Mouse (Mus musculus) hindbrain, embryonic 12.5 days (tissue): ENCODE data around the gene Atxn1. TPM values are rescaled to one million over a fixed set of nuclear protein-coding genes. Genes with fewer than 3 reads are reported as not detected.

ENCODE experiments used
- ATAC-seq: fragments of 200-750 bp; cut with Nextera tagmentation; 2 replicates; pipeline ENCODE4 v1.8.0; 2017; ENCODE audit warnings: moderate TSS enrichment; ENCODE audit not compliant: low FRiP score
- H3K27ac ChIP-seq: fragments of 300-500 bp; sonication (generic); 2 replicates; pipeline ENCODE4 v1.5.1; 2016; ENCODE audit warnings: mild to moderate bottlenecking
- H3K27me3 ChIP-seq: fragments of 300-500 bp; sonication (generic); 2 replicates; pipeline ENCODE4 v1.6.1; 2016; ENCODE audit warnings: mild to moderate bottlenecking
- H3K36me3 ChIP-seq: fragments of 300-500 bp; sonication (generic); 2 replicates; pipeline ENCODE4 v1.6.1; 2016; ENCODE audit warnings: mild to moderate bottlenecking
- H3K4me1 ChIP-seq: fragments of 300-500 bp; sonication (generic); 2 replicates; pipeline ENCODE4 v1.6.1; 2016
- H3K4me2 ChIP-seq: fragments of 300-500 bp; sonication (generic); replicated peaks from 2 replicates; pipeline ENCODE4 v1.6.1; 2016; ENCODE audit warnings: mild to moderate bottlenecking
- H3K4me3 ChIP-seq: fragments of 300-500 bp; sonication (generic); 2 replicates; pipeline ENCODE4 v1.5.1; 2016; ENCODE audit warnings: mild to moderate bottlenecking
- H3K9ac ChIP-seq: fragments of 300-500 bp; sonication (generic); 2 replicates; pipeline ENCODE4 v1.6.1; 2016; ENCODE audit warnings: mild to moderate bottlenecking, moderate library complexity
- H3K9me3 ChIP-seq: fragments of 300-500 bp; sonication (generic); replicated peaks from 2 replicates; pipeline ENCODE4 v1.6.1; 2016; ENCODE audit warnings: mild to moderate bottlenecking
- WGBS: fragments of 180-500 bp; shearing (Covaris S2); methylation state at CpG from one replicate; pipeline ENCODE4 v1.1.7; 2016; 5-methylcytosine and 5-hydroxymethylcytosine counted together
- polyA plus RNA-seq: library from polyadenylated mRNA; unstranded; fragments of >200 nt; fragmentation: Nextera tagmentation; extraction: Ambion mirVana; gene quantifications from 2 replicates; pipeline ENCODE4 v1.2.1, GENCODE M21; 2016

Atxn1 gene
- polyA plus RNA-seq, 1 experiment from 2014 or later, result 5.0 TPM

DNA sequence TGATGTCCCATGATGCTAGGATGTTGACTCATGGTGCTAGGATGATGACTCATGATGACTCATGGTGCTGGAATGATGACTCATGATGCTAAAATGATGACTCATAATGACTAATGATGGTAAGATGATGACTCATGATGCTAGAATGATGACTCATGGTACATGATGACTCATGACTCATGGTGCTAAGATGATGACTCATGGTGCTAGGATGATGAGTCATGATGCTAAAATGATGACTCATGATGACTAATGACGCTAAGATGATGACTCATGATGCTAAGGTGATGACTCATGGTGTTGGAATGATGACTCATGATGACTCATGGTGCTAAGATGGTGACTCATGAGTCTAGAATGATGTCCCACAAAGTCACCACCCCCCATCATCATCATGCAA is 341.0 kb downstream of the Atxn1 start:
- Histone ChIP-seq H3K4me3 (no peak overlapping the region), H3K9me3 (no peaks in the 10 kb centered on the region), H3K4me2 (no peak overlapping the region), H3K27ac (no peak overlapping the region), H3K27me3 (no peaks in the 10 kb centered on the region), H3K36me3 (no peaks in the 10 kb centered on the region), H3K9ac (no peak overlapping the region), H3K4me1 (peaks cover 9% of the 10 kb centered on the region)
- WGBS, result 67% methylated on average over 1 of the region's 1 CpGs
- no peak for ATAC-seq

DNA sequence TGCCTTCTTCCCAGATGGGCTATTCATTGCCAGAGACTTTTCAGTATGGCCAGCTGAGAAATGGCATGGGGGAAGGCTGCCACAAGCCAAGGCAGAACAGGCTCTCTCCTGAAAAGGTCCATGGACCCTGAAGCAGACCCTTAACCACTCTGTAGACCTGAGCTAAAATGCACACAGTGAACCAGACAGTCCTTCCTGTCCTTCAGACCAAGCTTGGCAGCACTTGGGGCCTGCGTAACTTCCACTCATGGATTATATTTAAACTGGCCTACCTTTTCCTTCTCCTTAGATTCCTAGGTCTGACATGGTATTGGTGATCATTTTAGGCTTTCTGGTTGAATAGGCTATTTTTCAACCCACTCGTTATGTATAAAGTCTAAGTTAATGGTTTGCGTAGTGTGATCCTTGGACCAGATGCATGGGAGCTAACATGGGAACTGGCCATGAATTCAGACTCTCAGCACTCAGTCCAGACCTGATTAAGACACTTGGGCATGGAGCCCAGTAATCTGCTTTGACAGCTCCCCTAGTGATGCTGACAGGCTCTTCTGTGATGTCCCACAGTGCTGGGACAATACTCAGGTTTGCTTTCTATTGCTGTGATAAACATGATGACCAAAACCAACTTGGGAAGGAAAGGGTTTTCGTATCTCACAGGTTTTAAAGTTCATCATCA is 341.8 kb downstream of the Atxn1 start:
- Histone ChIP-seq H3K36me3 (no peaks in the 10 kb centered on the region), H3K9ac (no peak overlapping the region), H3K27ac (no peak overlapping the region), H3K4me1 (peaks cover 9% of the 10 kb centered on the region), H3K27me3 (no peaks in the 10 kb centered on the region), H3K9me3 (no peaks in the 10 kb centered on the region), H3K4me3 (no peak overlapping the region), H3K4me2 (no peak overlapping the region)
- no peak for ATAC-seq
- 94% methylated on average over 4 of the region's 4 CpGs for WGBS

DNA sequence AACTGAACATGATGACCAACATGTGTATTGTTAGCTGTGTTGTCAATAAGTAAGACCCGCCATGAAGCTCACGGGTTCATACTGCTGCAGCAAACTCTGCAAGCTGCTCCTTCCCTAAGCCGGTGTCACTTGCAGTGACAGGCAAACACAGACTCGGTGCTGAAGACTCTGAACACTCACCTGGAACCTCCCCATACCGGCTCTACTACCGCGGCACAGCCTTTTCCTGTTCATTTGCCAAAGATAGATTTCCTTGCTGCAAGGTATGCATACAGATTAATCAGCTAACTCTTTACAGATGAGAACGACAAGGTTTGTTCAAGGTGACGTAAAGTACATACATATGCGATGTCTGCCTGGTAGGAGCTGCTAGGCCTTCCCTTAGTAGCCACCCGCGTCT is 344.1 kb downstream of the Atxn1 start:
- Histone ChIP-seq H3K4me2 (no peak overlapping the region), H3K27me3 (no peaks in the 10 kb centered on the region), H3K27ac (no peak overlapping the region), H3K9me3 (no peaks in the 10 kb centered on the region), H3K4me1 (peaks cover 9% of the 10 kb centered on the region), H3K4me3 (no peak overlapping the region), H3K9ac (no peak overlapping the region), H3K36me3 (no peaks in the 10 kb centered on the region)
- ATAC-seq, result no peak
- WGBS, result 83% methylated on average over 12 of the region's 12 CpGs

DNA sequence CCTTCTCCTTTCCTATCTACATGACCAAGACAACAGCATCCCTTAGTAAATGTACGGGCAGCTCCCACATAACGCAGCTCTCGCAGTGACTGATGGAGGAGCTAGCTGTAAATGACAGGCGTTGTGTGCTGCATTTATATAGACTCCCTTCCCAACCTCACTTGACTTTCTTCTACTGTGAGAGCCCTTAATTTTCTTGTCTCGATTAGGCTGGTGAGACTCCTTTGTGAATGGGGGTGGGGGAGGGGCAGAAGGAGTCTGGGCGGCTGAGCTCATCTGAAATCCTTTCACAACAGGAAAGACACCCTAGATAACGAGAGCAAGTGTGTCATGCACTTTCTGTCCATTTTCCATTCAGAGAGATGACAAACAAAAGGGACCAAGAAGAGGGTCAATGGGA is 344.5 kb downstream of the Atxn1 start:
- Histone ChIP-seq H3K4me3 (no peak overlapping the region), H3K9ac (no peak overlapping the region), H3K27ac (no peak overlapping the region), H3K9me3 (no peaks in the 10 kb centered on the region), H3K4me1 (peaks cover 9% of the 10 kb centered on the region), H3K4me2 (no peak overlapping the region), H3K27me3 (no peaks in the 10 kb centered on the region), H3K36me3 (no peaks in the 10 kb centered on the region)
- 53% methylated on average over 7 of the region's 7 CpGs for WGBS
- no peak for ATAC-seq

DNA sequence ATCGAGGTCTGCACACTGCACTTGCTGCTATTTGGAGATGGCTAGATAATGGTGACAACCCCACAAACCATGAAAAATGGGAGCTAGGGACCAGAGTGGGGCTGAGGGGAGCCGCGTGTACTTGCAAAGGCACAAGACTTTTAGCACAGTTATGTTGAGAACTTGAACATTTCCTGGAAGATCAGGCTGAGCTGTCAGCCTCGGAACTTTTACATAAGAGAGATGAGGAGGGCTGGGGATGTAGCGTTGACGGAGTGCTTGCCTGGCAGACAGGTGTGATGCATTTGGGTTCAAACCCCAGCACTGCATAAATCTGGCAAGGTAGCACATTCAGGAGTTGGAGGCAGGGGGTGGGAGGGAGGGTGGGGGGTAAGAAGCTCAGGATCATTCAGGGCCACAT is 346.8 kb downstream of the Atxn1 start:
- no peak overlapping the region for H3K4me3 ChIP-seq
- peaks cover 16% of the 10 kb centered on the region for H3K4me1 ChIP-seq
- no peaks in the 10 kb centered on the region for H3K36me3 ChIP-seq
- 80% methylated on average over 6 of the region's 6 CpGs for WGBS
- H3K27ac ChIP-seq, result no peak overlapping the region
- H3K4me2 ChIP-seq, result no peak overlapping the region
- no peak for ATAC-seq
- no peaks in the 10 kb centered on the region for H3K27me3 ChIP-seq
- H3K9ac ChIP-seq, result no peak overlapping the region
- no peaks in the 10 kb centered on the region for H3K9me3 ChIP-seq

DNA sequence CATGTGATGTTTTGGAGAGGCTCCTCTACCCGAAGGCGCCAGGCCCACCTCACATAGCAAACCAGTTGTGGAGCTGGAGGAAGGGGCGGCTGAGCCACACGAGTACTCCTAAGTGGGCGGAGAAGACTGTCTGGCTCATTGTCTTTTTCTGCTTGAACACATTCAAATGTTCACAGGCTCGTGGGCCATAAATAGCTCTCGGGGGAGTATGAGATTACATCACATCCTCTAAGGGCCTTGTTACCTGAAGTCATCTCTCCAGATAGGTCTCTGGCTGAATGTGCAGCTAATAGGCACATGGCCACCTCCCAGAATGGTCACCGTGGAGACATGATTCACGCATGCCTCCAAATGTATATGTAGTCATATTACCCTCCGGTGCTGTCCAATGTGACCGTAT is 350.0 kb downstream of the Atxn1 start:
- Histone ChIP-seq H3K9ac (no peak overlapping the region), H3K4me2 (no peak overlapping the region), H3K27ac (no peak overlapping the region), H3K9me3 (no peaks in the 10 kb centered on the region), H3K36me3 (no peaks in the 10 kb centered on the region), H3K4me3 (no peak overlapping the region), H3K4me1 (peaks cover 7% of the 10 kb centered on the region; the same call in 1 of the 2 replicates), H3K27me3 (no peaks in the 10 kb centered on the region)
- ATAC-seq, result no peak
- WGBS, result 63% methylated on average over 11 of the region's 11 CpGs

DNA sequence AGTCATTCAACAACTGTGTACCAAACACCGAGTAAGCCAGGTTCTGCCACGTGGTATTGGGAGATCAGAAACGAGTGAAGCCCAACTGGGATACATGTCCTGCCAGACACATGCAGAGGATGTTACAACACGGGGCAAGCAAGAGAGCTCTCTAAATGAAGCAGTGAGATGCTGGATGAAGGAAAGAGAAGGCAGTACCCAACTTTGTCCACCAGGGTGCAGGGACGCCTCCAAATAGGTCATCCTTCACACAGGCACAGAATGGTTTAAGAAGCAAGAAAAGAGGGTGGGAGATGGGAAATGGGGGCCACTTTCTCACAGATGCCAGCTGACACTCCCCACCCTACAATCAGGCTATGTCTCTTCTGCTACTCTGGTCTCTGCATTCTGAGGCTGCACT is 351.5 kb downstream of the Atxn1 start:
- Histone ChIP-seq H3K4me2 (no peak overlapping the region), H3K27ac (no peak overlapping the region), H3K9ac (no peak overlapping the region), H3K36me3 (no peaks in the 10 kb centered on the region), H3K4me3 (no peak overlapping the region), H3K9me3 (no peaks in the 10 kb centered on the region; the same call in 1 of the 2 replicates), H3K27me3 (no peaks in the 10 kb centered on the region), H3K4me1 (peaks cover 10% of the 10 kb centered on the region)
- ATAC-seq, result no peak
- WGBS, result 45% methylated on average over 5 of the region's 5 CpGs

DNA sequence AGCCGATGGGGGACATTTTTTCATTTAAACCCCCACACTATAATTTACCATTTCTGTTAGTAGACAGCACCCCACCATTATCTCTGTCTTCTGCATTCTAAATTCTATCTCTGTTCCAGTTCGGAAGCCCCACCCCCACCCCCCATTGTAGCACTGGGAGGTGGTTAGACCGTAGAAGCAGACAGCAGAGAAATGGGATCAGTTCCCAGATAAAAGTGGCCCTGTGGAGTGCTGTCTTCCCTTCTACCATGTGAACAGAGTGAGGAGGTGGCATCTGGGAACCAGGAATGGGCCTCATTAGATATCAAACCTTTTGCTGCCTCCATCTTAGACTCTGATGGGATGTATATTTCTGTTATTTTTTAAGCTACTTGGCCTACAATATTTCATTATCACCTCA is 353.3 kb downstream of the Atxn1 start:
- no peak for ATAC-seq
- Histone ChIP-seq H3K4me2 (no peak overlapping the region), H3K27ac (no peak overlapping the region), H3K9me3 (no peaks in the 10 kb centered on the region; the same call in 1 of the 2 replicates), H3K27me3 (no peaks in the 10 kb centered on the region), H3K4me3 (no peak overlapping the region), H3K36me3 (no peaks in the 10 kb centered on the region), H3K9ac (no peak overlapping the region), H3K4me1 (peaks cover 10% of the 10 kb centered on the region)
- WGBS, result 81% methylated on average over 3 of the region's 3 CpGs

DNA sequence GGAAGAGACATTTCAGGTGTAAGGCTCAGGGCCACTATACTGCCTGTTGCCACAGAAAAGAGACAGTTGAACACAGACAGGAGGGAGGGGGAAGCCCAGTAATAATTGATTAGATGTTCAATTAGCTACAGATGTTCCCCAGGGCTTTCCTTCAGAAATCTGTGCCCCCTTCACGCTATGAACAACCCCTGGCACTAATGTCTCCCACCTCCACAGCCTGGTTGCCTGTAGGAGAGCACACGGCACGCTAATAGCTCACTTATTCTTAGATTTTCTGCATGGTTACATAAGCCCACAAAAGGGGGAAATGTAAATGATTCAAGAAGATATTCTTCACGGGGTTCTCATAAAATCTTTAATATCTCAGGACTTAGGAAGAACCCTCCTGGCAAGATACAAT is 355.3 kb downstream of the Atxn1 start:
- ATAC-seq, result no peak
- no peaks in the 10 kb centered on the region; the same call in 1 of the 2 replicates for H3K9me3 ChIP-seq
- H3K4me3 ChIP-seq, result no peak overlapping the region
- no peak overlapping the region for H3K4me2 ChIP-seq
- no peaks in the 10 kb centered on the region for H3K36me3 ChIP-seq
- H3K27ac ChIP-seq, result no peak overlapping the region
- H3K9ac ChIP-seq, result no peak overlapping the region
- H3K27me3 ChIP-seq, result no peaks in the 10 kb centered on the region
- 40% methylated on average over 4 of the region's 4 CpGs for WGBS
- H3K4me1 ChIP-seq, result peaks cover 5% of the 10 kb centered on the region; the same call in 1 of the 2 replicates

DNA sequence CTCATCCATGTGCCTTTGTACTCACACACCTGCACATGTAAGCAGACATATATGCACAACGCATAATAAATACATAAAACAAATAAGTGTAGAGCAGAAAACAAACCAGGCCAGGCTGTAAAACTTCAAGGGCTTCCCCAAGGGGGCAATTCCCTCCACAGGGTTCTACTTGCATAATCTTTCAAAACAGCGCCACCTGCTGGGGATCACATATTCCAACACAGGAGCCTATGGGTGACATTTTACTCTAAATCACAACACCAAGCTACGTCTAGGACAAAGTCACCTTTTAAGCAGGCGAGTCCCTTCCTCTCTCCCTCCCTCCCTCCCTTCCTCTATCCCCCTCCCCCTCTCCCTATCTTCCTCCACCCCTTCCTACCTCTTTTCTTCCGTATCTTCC is 356.2 kb downstream of the Atxn1 start:
- H3K4me3 ChIP-seq, result no peak overlapping the region
- no peaks in the 10 kb centered on the region; the same call in 1 of the 2 replicates for H3K9me3 ChIP-seq
- no peaks in the 10 kb centered on the region for H3K36me3 ChIP-seq
- no peaks in the 10 kb centered on the region for H3K27me3 ChIP-seq
- H3K27ac ChIP-seq, result no peak overlapping the region
- peaks cover 3% of the 10 kb centered on the region; the same call in 1 of the 2 replicates for H3K4me1 ChIP-seq
- no peak overlapping the region for H3K9ac ChIP-seq
- 97% methylated on average over 5 of the region's 5 CpGs for WGBS
- ATAC-seq, result no peak
- H3K4me2 ChIP-seq, result no peak overlapping the region

DNA sequence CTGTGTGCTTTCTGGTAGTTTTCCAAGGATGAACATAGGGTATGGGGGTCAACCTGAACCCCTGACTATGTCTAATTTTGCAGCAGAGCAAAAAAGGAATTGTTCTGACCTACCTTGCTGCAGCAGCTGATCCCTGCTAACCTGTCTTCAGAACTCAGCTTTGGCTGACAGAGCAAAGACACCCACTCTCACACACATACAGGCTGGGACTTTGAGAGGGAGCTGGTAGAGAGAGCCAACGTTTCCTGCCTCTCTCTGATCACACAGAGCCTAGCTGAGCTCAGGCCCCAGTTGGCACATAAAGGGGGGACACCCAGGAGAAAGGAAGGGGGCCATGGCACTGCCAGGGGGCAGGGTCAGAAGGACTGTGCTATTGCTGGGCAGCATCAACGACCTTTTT is 356.9 kb downstream of the Atxn1 start:
- Histone ChIP-seq H3K9me3 (no peaks in the 10 kb centered on the region; the same call in 1 of the 2 replicates), H3K4me1 (peaks cover 3% of the 10 kb centered on the region; the same call in 1 of the 2 replicates), H3K36me3 (no peaks in the 10 kb centered on the region), H3K27me3 (no peaks in the 10 kb centered on the region), H3K4me2 (no peak overlapping the region), H3K4me3 (no peak overlapping the region), H3K27ac (no peak overlapping the region), H3K9ac (no peak overlapping the region)
- ATAC-seq, result no peak
- 74% methylated on average over 2 of the region's 2 CpGs for WGBS

DNA sequence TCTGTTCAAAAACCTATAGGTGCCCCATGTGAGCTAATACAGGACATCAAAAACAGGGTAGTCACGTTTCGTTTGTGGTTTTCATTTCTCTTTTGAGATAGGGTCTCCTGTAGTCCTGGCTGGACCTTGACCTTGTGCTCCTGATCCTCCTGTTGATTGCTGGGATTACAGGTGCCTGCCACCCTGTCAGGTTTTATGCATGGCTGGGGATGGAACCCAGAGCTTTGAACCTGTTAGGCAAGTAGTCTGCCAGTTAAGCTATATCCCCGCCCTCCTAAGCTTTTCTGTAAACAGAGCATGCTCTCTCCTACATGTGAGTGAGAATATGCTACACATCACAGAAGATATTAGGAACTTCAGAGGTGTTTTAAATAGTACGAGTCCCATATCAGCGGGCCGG is 361.2 kb downstream of the Atxn1 start:
- H3K36me3 ChIP-seq, result no peaks in the 10 kb centered on the region
- H3K9ac ChIP-seq, result no peak overlapping the region
- WGBS, result 93% methylated on average over 6 of the region's 6 CpGs
- no peak overlapping the region for H3K4me3 ChIP-seq
- H3K27ac ChIP-seq, result no peak overlapping the region
- no peak for ATAC-seq
- no peaks in the 10 kb centered on the region; the same call in 1 of the 2 replicates for H3K9me3 ChIP-seq
- H3K27me3 ChIP-seq, result no peaks in the 10 kb centered on the region
- no peak overlapping the region for H3K4me2 ChIP-seq
- H3K4me1 ChIP-seq, result peaks cover 7% of the 10 kb centered on the region; the same call in 1 of the 2 replicates

DNA sequence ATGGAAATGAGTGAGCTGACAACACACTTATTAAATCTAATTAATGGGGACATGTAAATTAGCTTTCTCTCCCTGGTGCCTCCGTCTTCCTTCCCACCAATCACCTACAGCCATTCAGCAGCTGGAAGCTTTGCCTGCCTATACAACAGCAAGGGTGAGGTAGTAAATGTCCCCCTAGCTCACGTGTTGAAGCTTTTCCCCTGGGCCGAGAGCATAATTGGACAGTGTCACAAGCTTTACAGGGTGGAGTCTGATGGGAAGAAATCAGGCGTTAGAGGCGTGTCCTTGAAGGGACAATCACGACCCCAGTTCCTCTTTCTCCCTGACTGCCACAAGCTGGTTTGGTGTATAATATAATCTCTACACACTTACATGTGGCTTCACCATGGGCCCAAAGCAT is 364.4 kb downstream of the Atxn1 start:
- H3K4me1 ChIP-seq, result peaks cover 12% of the 10 kb centered on the region
- H3K27me3 ChIP-seq, result no peaks in the 10 kb centered on the region
- WGBS, result 45% methylated on average over 6 of the region's 6 CpGs
- H3K4me3 ChIP-seq, result no peak overlapping the region
- peak overlapping the region; percentile 30 for H3K27ac ChIP-seq
- no peaks in the 10 kb centered on the region for H3K36me3 ChIP-seq
- no peak overlapping the region for H3K9ac ChIP-seq
- H3K4me2 ChIP-seq, result no peak overlapping the region
- no peaks in the 10 kb centered on the region for H3K9me3 ChIP-seq
- ATAC-seq, result peak; percentile 43
